Mouse (Mus musculus): ENCODE results near the gene Bcl6b. TPM values are rescaled to one million over a fixed set of nuclear protein-coding genes. Genes with fewer than 3 reads are reported as not detected.

Bcl6b gene
- polyA plus RNA-seq, 1 experiment from 2014 or later, result 18.1 TPM

GRCm38 (mm10) chr11:70211972-70212371 lies 17.6 kb downstream of the Bcl6b start:
- peaks cover 57% of the 10 kb centered on the region for H3K27me3 ChIP-seq
- 70% methylated on average over 6 of the region's 6 CpGs for WGBS
- ATAC-seq (replicated peaks; ENCODE audit: insufficient number of reproducible peaks, insufficient read depth, low FRiP score, low read depth), result no peak

GRCm38 (mm10) chr11:70210681-70211080 lies 18.9 kb downstream of the Bcl6b start:
- Histone ChIP-seq H3K4me2 (no peak overlapping the region), H3K9ac (no peak overlapping the region), H3K27me3 (peaks cover 44% of the 10 kb centered on the region), H3K4me1 (replicated peaks) (peaks cover 20% of the 10 kb centered on the region), H3K9me3 (replicated peaks) (no peaks in the 10 kb centered on the region), H3K36me3 (no peaks in the 10 kb centered on the region), H3K4me3 (no peak overlapping the region), H3K27ac (no peak overlapping the region)
- WGBS, result 79% methylated on average over 2 of the region's 2 CpGs
- no peak for ATAC-seq (replicated peaks; ENCODE audit: insufficient number of reproducible peaks, insufficient read depth, low FRiP score, low read depth)

More at GRCm38 (mm10) chr11:70211972-70212371, 17.6 kb downstream of the Bcl6b start:
- no peaks in the 10 kb centered on the region for H3K36me3 ChIP-seq
- no peak overlapping the region for H3K9ac ChIP-seq
- H3K9me3 ChIP-seq (replicated peaks), result no peaks in the 10 kb centered on the region
- H3K4me2 ChIP-seq, result no peak overlapping the region
- no peak overlapping the region for H3K27ac ChIP-seq
- H3K4me3 ChIP-seq, result no peak overlapping the region
- peaks cover 21% of the 10 kb centered on the region for H3K4me1 ChIP-seq (replicated peaks)

- H3K9ac ChIP-seq, result no peak overlapping the region
- peaks cover 3% of the 10 kb centered on the region for H3K4me1 ChIP-seq (replicated peaks)
- H3K27ac ChIP-seq, result no peak overlapping the region
- no peak overlapping the region for H3K4me3 ChIP-seq
- no peak for ATAC-seq (replicated peaks; ENCODE audit: insufficient number of reproducible peaks, insufficient read depth, low FRiP score, low read depth)
- WGBS, result 67% methylated on average over 5 of the region's 5 CpGs
- no peaks in the 10 kb centered on the region for H3K36me3 ChIP-seq
- H3K9me3 ChIP-seq (replicated peaks), result no peaks in the 10 kb centered on the region
- H3K27me3 ChIP-seq, result peaks cover 27% of the 10 kb centered on the region
- no peak overlapping the region for H3K4me2 ChIP-seq
Measured at GRCm38 (mm10) chr11:70208778-70209388, 20.7 kb downstream of the Bcl6b start.

- 54% methylated on average over 7 of the region's 7 CpGs for WGBS
- no peak for ATAC-seq (replicated peaks; ENCODE audit: insufficient number of reproducible peaks, insufficient read depth, low FRiP score, low read depth)
- Histone ChIP-seq H3K4me3 (no peak overlapping the region), H3K9me3 (replicated peaks) (no peaks in the 10 kb centered on the region), H3K4me2 (no peak overlapping the region), H3K36me3 (no peaks in the 10 kb centered on the region), H3K27me3 (peaks cover 11% of the 10 kb centered on the region), H3K4me1 (replicated peaks) (no peaks in the 10 kb centered on the region), H3K27ac (no peak overlapping the region), H3K9ac (no peak overlapping the region)
Measured at GRCm38 (mm10) chr11:70207283-70207682, 22.3 kb downstream of the Bcl6b start.

- H3K27ac ChIP-seq, result no peak overlapping the region
- no peak overlapping the region for H3K9ac ChIP-seq
- H3K9me3 ChIP-seq (replicated peaks), result no peaks in the 10 kb centered on the region
- WGBS, result 66% methylated on average over 2 of the region's 2 CpGs
- no peaks in the 10 kb centered on the region for H3K36me3 ChIP-seq
- 0 out of 2 replicates have a peak, but pooled peaks cover 9% of the 10 kb centered on the region for H3K27me3 ChIP-seq
- H3K4me2 ChIP-seq, result no peak overlapping the region
- no peak overlapping the region for H3K4me3 ChIP-seq
- H3K4me1 ChIP-seq (replicated peaks), result no peaks in the 10 kb centered on the region
- ATAC-seq (replicated peaks; ENCODE audit: insufficient number of reproducible peaks, insufficient read depth, low FRiP score, low read depth), result no peak
Measured at GRCm38 (mm10) chr11:70206801-70207200, 22.8 kb downstream of the Bcl6b start.

- WGBS, result 33% methylated on average over 5 of the region's 5 CpGs
- ATAC-seq (replicated peaks; ENCODE audit: insufficient number of reproducible peaks, insufficient read depth, low FRiP score, low read depth), result no peak
Measured at GRCm38 (mm10) chr11:70201691-70202090, 27.9 kb downstream of the Bcl6b start.

GRCm38 (mm10) chr11:70200036-70200608 lies 29.5 kb downstream of the Bcl6b start:
- peaks cover 2% of the 10 kb centered on the region; the same call in 1 of the 2 replicates for H3K27me3 ChIP-seq
- no peak overlapping the region for H3K4me3 ChIP-seq
- WGBS, result 87% methylated on average over 5 of the region's 5 CpGs
- no peak overlapping the region for H3K27ac ChIP-seq
- no peak overlapping the region for H3K9ac ChIP-seq
- no peak overlapping the region for H3K4me2 ChIP-seq
- no peak for ATAC-seq (replicated peaks; ENCODE audit: insufficient number of reproducible peaks, insufficient read depth, low FRiP score, low read depth)
- H3K36me3 ChIP-seq, result no peaks in the 10 kb centered on the region
- no peaks in the 10 kb centered on the region for H3K9me3 ChIP-seq (replicated peaks)
- no peaks in the 10 kb centered on the region for H3K4me1 ChIP-seq (replicated peaks)

More at GRCm38 (mm10) chr11:70201691-70202090, 27.9 kb downstream of the Bcl6b start:
- no peak overlapping the region for H3K4me2 ChIP-seq
- H3K9me3 ChIP-seq (replicated peaks), result no peaks in the 10 kb centered on the region
- no peak overlapping the region for H3K4me3 ChIP-seq
- H3K27me3 ChIP-seq, result peaks cover 2% of the 10 kb centered on the region; the same call in 1 of the 2 replicates
- no peak overlapping the region for H3K27ac ChIP-seq
- H3K4me1 ChIP-seq (replicated peaks), result no peaks in the 10 kb centered on the region
- no peak overlapping the region for H3K9ac ChIP-seq
- H3K36me3 ChIP-seq, result no peaks in the 10 kb centered on the region

- H3K9ac ChIP-seq, result no peak overlapping the region
- no peaks in the 10 kb centered on the region for H3K4me1 ChIP-seq (replicated peaks)
- WGBS, result 79% methylated on average over 8 of the region's 8 CpGs
- H3K36me3 ChIP-seq, result no peaks in the 10 kb centered on the region
- no peak overlapping the region for H3K4me2 ChIP-seq
- ATAC-seq (replicated peaks; ENCODE audit: insufficient number of reproducible peaks, insufficient read depth, low FRiP score, low read depth), result no peak
- H3K4me3 ChIP-seq, result no peak overlapping the region
- H3K9me3 ChIP-seq (replicated peaks), result no peaks in the 10 kb centered on the region
- H3K27ac ChIP-seq, result no peak overlapping the region
- H3K27me3 ChIP-seq, result peaks cover 2% of the 10 kb centered on the region; the same call in 1 of the 2 replicates
Measured at GRCm38 (mm10) chr11:70199107-70199506, 30.5 kb downstream of the Bcl6b start.

GRCm38 (mm10) chr11:70198332-70198731 lies 31.3 kb downstream of the Bcl6b start:
- Histone ChIP-seq H3K4me1 (replicated peaks) (no peaks in the 10 kb centered on the region), H3K27me3 (peaks cover 2% of the 10 kb centered on the region; the same call in 1 of the 2 replicates), H3K9ac (no peak overlapping the region), H3K36me3 (no peaks in the 10 kb centered on the region), H3K4me3 (no peak overlapping the region), H3K4me2 (no peak overlapping the region), H3K9me3 (replicated peaks) (no peaks in the 10 kb centered on the region), H3K27ac (no peak overlapping the region)
- WGBS, result 59% methylated on average over 3 of the region's 3 CpGs
- ATAC-seq (replicated peaks; ENCODE audit: insufficient number of reproducible peaks, insufficient read depth, low FRiP score, low read depth), result no peak

- H3K9ac ChIP-seq, result no peak overlapping the region
- H3K9me3 ChIP-seq (replicated peaks), result no peaks in the 10 kb centered on the region
- H3K27me3 ChIP-seq, result no peaks in the 10 kb centered on the region
- ATAC-seq (replicated peaks; ENCODE audit: insufficient number of reproducible peaks, insufficient read depth, low FRiP score, low read depth), result no peak
- H3K4me2 ChIP-seq, result no peak overlapping the region
- WGBS, result 49% methylated on average over 11 of the region's 11 CpGs
- no peaks in the 10 kb centered on the region for H3K4me1 ChIP-seq (replicated peaks)
- H3K27ac ChIP-seq, result no peak overlapping the region
- H3K36me3 ChIP-seq, result no peaks in the 10 kb centered on the region
- H3K4me3 ChIP-seq, result no peak overlapping the region
Measured at GRCm38 (mm10) chr11:70193354-70194285, 36.0 kb downstream of the Bcl6b start.

GRCm38 (mm10) chr11:70192157-70192556 lies 37.4 kb downstream of the Bcl6b start:
- Histone ChIP-seq H3K9me3 (replicated peaks) (no peaks in the 10 kb centered on the region), H3K27me3 (no peaks in the 10 kb centered on the region), H3K36me3 (no peaks in the 10 kb centered on the region), H3K9ac (no peak overlapping the region), H3K4me1 (replicated peaks) (no peaks in the 10 kb centered on the region), H3K4me2 (no peak overlapping the region), H3K4me3 (no peak overlapping the region), H3K27ac (no peak overlapping the region)
- no peak for ATAC-seq (replicated peaks; ENCODE audit: insufficient number of reproducible peaks, insufficient read depth, low FRiP score, low read depth)
- WGBS, result 81% methylated on average over 4 of the region's 4 CpGs

Measured in heart, embryonic 15.5 days (tissue).